Mouse (Mus musculus): ENCODE data around the gene Gstcd. TPM values are rescaled to one million over a fixed set of nuclear protein-coding genes. Genes with fewer than 3 reads are reported as not detected.

Gstcd gene
- polyA plus RNA-seq, 1 experiment, result 13.1 TPM

DNA sequence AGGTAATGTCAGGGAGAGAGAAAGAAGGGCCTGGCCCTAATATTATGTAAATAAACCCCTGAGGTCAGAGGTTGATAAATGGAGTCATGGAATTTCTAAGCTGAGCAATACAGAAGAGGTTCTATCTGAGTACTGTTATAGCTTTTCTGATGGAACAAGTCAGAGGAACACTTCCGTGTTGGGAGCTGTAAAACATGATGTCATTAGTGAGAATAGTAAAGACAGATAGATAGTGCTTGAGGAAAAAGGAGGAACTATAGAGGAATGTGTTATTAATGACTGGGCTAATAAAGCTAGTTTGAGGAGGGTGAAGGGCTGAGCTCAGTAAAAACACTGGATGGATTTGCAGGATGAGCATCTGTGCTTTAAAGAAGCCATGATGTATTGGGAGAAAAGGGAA lies 2.5 kb upstream of the Gstcd start:
- peaks cover 28% of the 10 kb centered on the region for H3K36me3 ChIP-seq (ENCODE audit: control insufficient read depth, insufficient read depth)

DNA sequence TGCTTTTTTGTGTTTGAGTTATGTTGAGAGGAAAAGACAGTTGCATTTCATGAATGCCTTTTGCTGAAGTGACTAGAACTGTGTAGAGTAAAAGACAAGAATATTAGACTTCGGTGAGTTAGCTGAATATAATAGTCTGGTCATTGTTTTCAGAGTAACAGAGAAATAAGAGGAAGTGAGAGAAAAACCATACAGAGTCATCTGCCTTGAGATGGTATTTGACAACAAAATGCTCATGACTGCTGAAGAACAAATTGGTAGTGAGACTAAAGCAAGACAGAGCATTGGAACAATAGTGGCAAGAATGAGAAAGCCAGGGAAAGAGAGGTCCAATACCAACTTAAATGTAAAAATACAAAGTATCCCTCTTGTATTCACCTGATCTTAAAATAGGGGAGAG lies 1.1 kb upstream of the Gstcd start:
- Histone ChIP-seq H3K4me3 (ENCODE audit: insufficient read depth, poor library complexity, severe bottlenecking) (no peak overlapping the region), H3ac (ENCODE audit: control insufficient read depth, insufficient read length, low read depth) (no peak overlapping the region), H3K79me3 (ENCODE audit: low read depth) (peaks cover 64% of the 10 kb centered on the region), H3K27me3 (ENCODE audit: control insufficient read depth, insufficient read depth, insufficient read length) (no peaks in the 10 kb centered on the region), H3K36me3 (ENCODE audit: control insufficient read depth, insufficient read depth) (peaks cover 14% of the 10 kb centered on the region), H3K79me2 (ENCODE audit: control insufficient read depth, insufficient read depth) (peaks cover 84% of the 10 kb centered on the region)
- TF ChIP-seq CTCF (IDR thresholded peaks at IDR 0.05; ENCODE audit: control insufficient read depth, insufficient read depth, insufficient read length) (no peak), MYOD1 (IDR thresholded peaks at IDR 0.05; ENCODE audit: control insufficient read depth, insufficient read length, low read depth) (no peak), MYOG (IDR thresholded peaks at IDR 0.05; ENCODE audit: control insufficient read depth, extremely low read depth, insufficient read length) (no peak), CEBPB (IDR thresholded peaks at IDR 0.05; ENCODE audit: low read depth) (no peak), FOSL1 (IDR thresholded peaks at IDR 0.05; ENCODE audit: insufficient read depth, low read length, poor library complexity, severe bottlenecking) (no peak), USF1 (IDR thresholded peaks at IDR 0.05; ENCODE audit: low read depth) (no peak), MAX (IDR thresholded peaks at IDR 0.05) (no peak)

More for the DNA sequence above, 2.5 kb upstream of the Gstcd start:
- no peak overlapping the region for H3K4me3 ChIP-seq (ENCODE audit: insufficient read depth, poor library complexity, severe bottlenecking)
- peaks cover 70% of the 10 kb centered on the region for H3K79me2 ChIP-seq (ENCODE audit: control insufficient read depth, insufficient read depth)
- TF ChIP-seq MYOG (IDR thresholded peaks at IDR 0.05; ENCODE audit: control insufficient read depth, extremely low read depth, insufficient read length), result no peak
- no peak for TF ChIP-seq USF1 (IDR thresholded peaks at IDR 0.05; ENCODE audit: low read depth)
- TF ChIP-seq MAX (IDR thresholded peaks at IDR 0.05), result no peak
- TF ChIP-seq FOSL1 (IDR thresholded peaks at IDR 0.05; ENCODE audit: insufficient read depth, low read length, poor library complexity, severe bottlenecking), result no peak
- no peak for TF ChIP-seq MYOD1 (IDR thresholded peaks at IDR 0.05; ENCODE audit: control insufficient read depth, insufficient read length, low read depth)
- no peak for TF ChIP-seq CEBPB (IDR thresholded peaks at IDR 0.05; ENCODE audit: low read depth)
- no peak for TF ChIP-seq CTCF (IDR thresholded peaks at IDR 0.05; ENCODE audit: control insufficient read depth, insufficient read depth, insufficient read length)
- H3ac ChIP-seq (ENCODE audit: control insufficient read depth, insufficient read length, low read depth), result no peak overlapping the region
- H3K79me3 ChIP-seq (ENCODE audit: low read depth), result peaks cover 52% of the 10 kb centered on the region
- H3K27me3 ChIP-seq (ENCODE audit: control insufficient read depth, insufficient read depth, insufficient read length), result no peaks in the 10 kb centered on the region

DNA sequence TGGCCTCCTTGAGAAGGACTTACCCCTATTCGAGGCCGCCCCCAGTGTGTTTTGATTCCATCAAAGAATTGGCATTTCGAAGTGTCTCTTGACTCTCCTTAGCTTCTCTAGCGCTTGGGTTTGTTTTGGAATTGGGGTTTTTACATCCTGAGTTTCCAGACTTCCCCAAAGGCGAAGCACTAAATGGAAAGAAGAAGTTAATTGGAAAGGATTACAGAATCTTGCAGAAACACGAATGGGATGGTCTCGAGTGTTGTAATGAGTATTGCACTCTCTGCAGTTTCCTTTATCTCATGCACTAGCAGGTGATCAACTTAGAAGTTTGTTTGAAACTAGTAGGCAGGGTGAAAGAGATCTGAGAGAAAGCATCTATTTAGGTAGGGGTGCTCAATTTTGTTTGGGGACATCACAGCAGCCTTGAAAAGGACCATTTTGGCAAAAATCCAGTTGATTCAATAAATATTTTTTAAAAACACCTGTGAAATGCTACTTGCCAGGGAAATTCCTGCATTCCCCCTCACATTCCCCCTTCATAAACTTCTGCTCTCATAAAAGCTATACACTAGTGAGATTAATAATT lies 531 bp upstream of the Gstcd start:
- TF ChIP-seq USF1 (IDR thresholded peaks at IDR 0.05; ENCODE audit: low read depth), result no peak
- no peak for TF ChIP-seq MYOD1 (IDR thresholded peaks at IDR 0.05; ENCODE audit: control insufficient read depth, insufficient read length, low read depth)
- TF ChIP-seq MYOG (IDR thresholded peaks at IDR 0.05; ENCODE audit: control insufficient read depth, extremely low read depth, insufficient read length), result no peak
- no peak for TF ChIP-seq CTCF (IDR thresholded peaks at IDR 0.05; ENCODE audit: control insufficient read depth, insufficient read depth, insufficient read length)
- TF ChIP-seq CEBPB (IDR thresholded peaks at IDR 0.05; ENCODE audit: low read depth), result no peak
- no peak for TF ChIP-seq FOSL1 (IDR thresholded peaks at IDR 0.05; ENCODE audit: insufficient read depth, low read length, poor library complexity, severe bottlenecking)
- TF ChIP-seq MAX (IDR thresholded peaks at IDR 0.05), result no peak
- peaks cover 90% of the 10 kb centered on the region for H3K79me2 ChIP-seq (ENCODE audit: control insufficient read depth, insufficient read depth)

DNA sequence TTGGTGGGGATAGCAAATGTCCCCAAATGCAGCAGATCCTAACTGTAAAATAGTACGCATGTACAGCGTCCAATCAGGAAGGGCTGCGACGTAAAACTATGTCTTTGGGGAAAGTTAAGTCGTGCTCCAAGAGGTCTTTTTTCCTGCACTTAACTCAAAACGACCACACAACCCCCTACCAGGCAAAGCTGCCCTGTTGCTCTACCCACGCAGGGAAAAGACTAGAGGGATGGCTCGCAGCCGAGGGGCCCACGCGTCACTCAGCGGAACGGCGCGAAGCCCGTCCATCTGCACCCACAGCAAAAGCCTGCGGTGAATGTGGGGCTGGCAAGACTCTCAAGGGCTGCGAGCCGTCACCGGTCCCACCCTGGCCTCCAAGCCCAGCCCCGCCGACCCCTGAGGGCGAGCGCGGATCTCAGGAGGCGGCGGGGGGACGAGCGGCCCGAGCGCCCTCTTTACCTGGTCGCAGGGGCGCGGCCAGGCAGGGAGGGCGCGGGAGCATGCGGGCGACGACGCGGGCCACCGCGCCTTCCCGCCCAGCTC lies 641 bp downstream of the Gstcd start:
- peaks cover 97% of the 10 kb centered on the region for H3K79me2 ChIP-seq (ENCODE audit: control insufficient read depth, insufficient read depth)
- peak overlapping the region; percentile 86 for H3ac ChIP-seq (ENCODE audit: control insufficient read depth, insufficient read length, low read depth)
- no peaks in the 10 kb centered on the region for H3K27me3 ChIP-seq (ENCODE audit: control insufficient read depth, insufficient read depth, insufficient read length)
- no peak for TF ChIP-seq MYOD1 (IDR thresholded peaks at IDR 0.05; ENCODE audit: control insufficient read depth, insufficient read length, low read depth)
- TF ChIP-seq MAX (IDR thresholded peaks at IDR 0.05), result no peak
- no peak for TF ChIP-seq USF1 (IDR thresholded peaks at IDR 0.05; ENCODE audit: low read depth)
- TF ChIP-seq CTCF (IDR thresholded peaks at IDR 0.05; ENCODE audit: control insufficient read depth, insufficient read depth, insufficient read length), result no peak
- TF ChIP-seq MYOG (IDR thresholded peaks at IDR 0.05; ENCODE audit: control insufficient read depth, extremely low read depth, insufficient read length), result no peak
- no peak for TF ChIP-seq FOSL1 (IDR thresholded peaks at IDR 0.05; ENCODE audit: insufficient read depth, low read length, poor library complexity, severe bottlenecking)
- no peak for TF ChIP-seq CEBPB (IDR thresholded peaks at IDR 0.05; ENCODE audit: low read depth)
- H3K36me3 ChIP-seq (ENCODE audit: control insufficient read depth, insufficient read depth), result no peaks in the 10 kb centered on the region
- peaks cover 66% of the 10 kb centered on the region for H3K79me3 ChIP-seq (ENCODE audit: low read depth)
- H3K4me3 ChIP-seq (ENCODE audit: insufficient read depth, poor library complexity, severe bottlenecking), result peak overlapping the region; percentile 74

More for the DNA sequence above, 531 bp upstream of the Gstcd start:
- no peaks in the 10 kb centered on the region for H3K27me3 ChIP-seq (ENCODE audit: control insufficient read depth, insufficient read depth, insufficient read length)
- peak overlapping the region; percentile 73 for H3ac ChIP-seq (ENCODE audit: control insufficient read depth, insufficient read length, low read depth)
- H3K4me3 ChIP-seq (ENCODE audit: insufficient read depth, poor library complexity, severe bottlenecking), result peak overlapping the region; percentile 74
- H3K36me3 ChIP-seq (ENCODE audit: control insufficient read depth, insufficient read depth), result peaks cover 8% of the 10 kb centered on the region
- H3K79me3 ChIP-seq (ENCODE audit: low read depth), result peaks cover 66% of the 10 kb centered on the region

DNA sequence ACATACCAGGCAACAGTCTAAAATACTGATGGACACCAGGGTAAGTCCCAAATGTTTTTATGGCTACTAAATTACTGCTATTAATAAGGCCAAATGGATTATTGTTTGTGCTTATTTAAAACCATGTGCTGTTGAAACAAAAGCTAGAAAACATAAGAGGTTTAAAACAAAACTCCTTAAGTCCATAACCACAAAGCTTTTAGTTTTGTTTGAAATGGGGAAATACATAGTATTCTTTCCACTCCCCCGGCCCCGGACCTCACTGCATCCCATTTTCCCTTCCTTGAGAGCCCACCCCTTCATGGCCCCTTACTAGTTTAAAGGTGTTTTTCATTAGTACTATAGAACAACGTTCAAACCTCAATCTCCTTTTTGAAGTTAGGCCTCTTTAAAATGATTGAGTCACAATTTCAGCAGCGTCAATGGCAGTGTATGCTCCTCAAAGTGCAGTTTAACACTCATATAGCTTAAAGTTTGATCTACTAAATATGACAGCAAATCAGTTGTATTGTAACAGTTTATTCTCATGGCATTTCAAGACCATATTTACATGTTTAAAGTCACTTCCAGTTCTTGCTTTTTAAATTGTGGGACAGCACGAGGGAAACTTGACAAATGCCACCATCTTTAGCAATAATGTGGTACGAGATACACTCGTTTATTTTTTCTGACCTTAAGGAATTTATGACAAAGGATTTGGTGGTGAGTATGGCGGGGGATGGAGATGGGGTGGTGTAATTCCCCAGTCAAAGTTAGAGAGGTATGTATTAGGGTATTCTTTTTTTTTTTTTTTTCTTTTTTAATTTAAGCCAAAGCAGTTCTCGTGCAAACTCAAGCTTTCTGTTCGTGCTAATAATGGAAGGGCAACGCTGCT lies 1.3 kb downstream of the Gstcd start:
- H3K36me3 ChIP-seq (ENCODE audit: control insufficient read depth, insufficient read depth), result peaks cover 2% of the 10 kb centered on the region
- H3K27me3 ChIP-seq (ENCODE audit: control insufficient read depth, insufficient read depth, insufficient read length), result no peaks in the 10 kb centered on the region
- peaks cover 90% of the 10 kb centered on the region for H3K79me2 ChIP-seq (ENCODE audit: control insufficient read depth, insufficient read depth)
- peaks cover 63% of the 10 kb centered on the region for H3K79me3 ChIP-seq (ENCODE audit: low read depth)
- H3K4me3 ChIP-seq (ENCODE audit: insufficient read depth, poor library complexity, severe bottlenecking), result peak overlapping the region; percentile 74
- H3ac ChIP-seq (ENCODE audit: control insufficient read depth, insufficient read length, low read depth), result peak overlapping the region; percentile 86
- no peak for TF ChIP-seq CTCF (IDR thresholded peaks at IDR 0.05; ENCODE audit: control insufficient read depth, insufficient read depth, insufficient read length)
- no peak for TF ChIP-seq FOSL1 (IDR thresholded peaks at IDR 0.05; ENCODE audit: insufficient read depth, low read length, poor library complexity, severe bottlenecking)
- no peak for TF ChIP-seq CEBPB (IDR thresholded peaks at IDR 0.05; ENCODE audit: low read depth)
- no peak for TF ChIP-seq MYOG (IDR thresholded peaks at IDR 0.05; ENCODE audit: control insufficient read depth, extremely low read depth, insufficient read length)
- no peak for TF ChIP-seq MAX (IDR thresholded peaks at IDR 0.05)
- no peak for TF ChIP-seq MYOD1 (IDR thresholded peaks at IDR 0.05; ENCODE audit: control insufficient read depth, insufficient read length, low read depth)
- TF ChIP-seq USF1 (IDR thresholded peaks at IDR 0.05; ENCODE audit: low read depth), result no peak

Measured in C2C12 (cell line).